In the genomic region with DNA sequence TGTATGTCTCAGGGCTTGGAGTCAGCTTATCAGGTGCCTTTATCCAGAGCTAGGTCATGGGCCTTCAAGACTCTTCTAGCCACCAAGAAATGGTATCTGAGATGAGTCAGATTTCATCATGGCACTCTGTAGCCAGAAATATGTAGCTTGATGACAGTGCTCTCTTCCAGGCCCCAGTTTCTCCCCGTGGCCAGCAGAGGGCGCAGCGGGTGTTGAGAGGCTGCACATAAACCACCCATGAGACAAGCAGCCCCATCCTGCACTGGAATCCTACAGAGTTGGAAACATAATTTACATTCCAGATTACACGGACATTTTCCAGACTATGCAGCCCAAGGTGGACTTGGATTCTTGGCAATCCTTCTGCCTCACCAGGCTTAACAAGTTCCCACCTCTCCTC, we compare ENCODE assay signal across 9 mouse cellular contexts. TPM values are rescaled to one million over a fixed set of nuclear protein-coding genes. Genes with fewer than 3 reads are reported as not detected.
DNase-seq lines count a peak whose midpoint lies in the region; ATAC-seq and TF ChIP-seq lines count a peak whose summit lies in the region.
"Had no signal": no experiment of that assay in that cellular context is flagged by ENCODE, and none has a peak within 500 bp of the region (broad histone marks: within the 10 kb centered on the region; RNA-seq: fewer than 3 reads in every experiment).

No protein-coding gene starts in this region.

- no peaks in the 10 kb centered on the region for H3K9me3 ChIP-seq in midbrain, embryonic 10.5 days (replicated peaks)
- no peaks in the 10 kb centered on the region for H3K9me3 ChIP-seq in midbrain, embryonic 13.5 days
- H3K9me3 ChIP-seq in limb, embryonic 14.5 days (ENCODE audit: control insufficient read depth, low read length) = no peaks in the 10 kb centered on the region
- H3K9me3 ChIP-seq: heart, embryonic 13.5 days had no signal

- no peak for TF ChIP-seq POLR2A in limb, embryonic 14.5 days (IDR thresholded peaks at IDR 0.05; ENCODE audit: borderline replicate concordance, extremely low read depth, insufficient read depth, insufficient read length)

- no peak overlapping the region for H3K4me2 ChIP-seq in midbrain, embryonic 13.5 days (replicated peaks)
- H3K4me2 ChIP-seq in limb, embryonic 14.5 days (replicated peaks; ENCODE audit: low read depth, low read length, severe bottlenecking) = no peak overlapping the region
- H3K4me2 ChIP-seq: heart, embryonic 13.5 days had no signal

- no peak for ATAC-seq in midbrain, embryonic 13.5 days
- ATAC-seq in limb, embryonic 14.5 days (ENCODE audit: low FRiP score, low read depth) = peak; percentile 34

- no peaks in the 10 kb centered on the region for H3K27me3 ChIP-seq in midbrain, embryonic 10.5 days (ENCODE audit: low read depth, poor library complexity, severe bottlenecking)
- no peaks in the 10 kb centered on the region for H3K27me3 ChIP-seq in midbrain, embryonic 13.5 days
- H3K27me3 ChIP-seq in limb, embryonic 14.5 days (ENCODE audit: control insufficient read depth, insufficient read depth, low read length) = no peaks in the 10 kb centered on the region
- H3K27me3 ChIP-seq: heart, embryonic 13.5 days had no signal

- no peak overlapping the region for H3K4me3 ChIP-seq in midbrain, embryonic 10.5 days
- H3K4me3 ChIP-seq in midbrain, embryonic 13.5 days (replicated peaks) = no peak overlapping the region
- no peak overlapping the region for H3K4me3 ChIP-seq in limb, embryonic 14.5 days (replicated peaks; ENCODE audit: low read length)
- H3K4me3 ChIP-seq: heart, embryonic 13.5 days had no signal

- 32% methylated on average over 4 of the region's 4 CpGs for WGBS in midbrain, embryonic 10.5 days
- 23% methylated on average over 4 of the region's 4 CpGs for WGBS in midbrain, embryonic 13.5 days
- WGBS in limb, embryonic 14.5 days = 28% methylated on average over 4 of the region's 4 CpGs

- H3K36me3 ChIP-seq in midbrain, embryonic 10.5 days = peaks cover 97% of the 10 kb centered on the region
- peaks cover 89% of the 10 kb centered on the region for H3K36me3 ChIP-seq in midbrain, embryonic 13.5 days
- peaks cover 90% of the 10 kb centered on the region for H3K36me3 ChIP-seq in limb, embryonic 14.5 days (ENCODE audit: control insufficient read depth, insufficient read depth, low read length)

- DNase-seq in midbrain, embryonic 10.5 days (ENCODE audit: low spot score) = peak; percentile 71
- DNase-seq in c-Kit-positive CD71-positive TER-119-negative erythroid progenitor cells, embryonic 14.5 days (ENCODE audit: low read depth) = peak; percentile 64
- DNase-seq in frontal cortex, postnatal 10 days (ENCODE audit: low spot score in 2 of 2) = peak; percentile 55 to 69
- peak; percentile 58 to 65 for DNase-seq in kidney, adult 8-10 months
- DNase-seq in limb, embryonic 14.5 days (ENCODE audit: low spot score) = peak; percentile 28
- peak; percentile 72 for DNase-seq in ovary, postnatal 36 days (ENCODE audit: low spot score)
- DNase-seq in thymus, postnatal 10 days (ENCODE audit: low spot score in 2 of 2) = peak; percentile 43 to 85

- no peak overlapping the region for H3K9ac ChIP-seq in midbrain, embryonic 13.5 days (replicated peaks)
- H3K9ac ChIP-seq in limb, embryonic 14.5 days (ENCODE audit: low read depth, low read length, severe bottlenecking) = no peak overlapping the region

- H3K4me1 ChIP-seq in midbrain, embryonic 10.5 days = no peaks in the 10 kb centered on the region
- H3K4me1 ChIP-seq in midbrain, embryonic 13.5 days (replicated peaks) = no peaks in the 10 kb centered on the region
- H3K4me1 ChIP-seq in limb, embryonic 14.5 days (ENCODE audit: control insufficient read depth, insufficient read depth, low read length) = no peaks in the 10 kb centered on the region

- no peak overlapping the region for H3K27ac ChIP-seq in midbrain, embryonic 10.5 days (replicated peaks)
- H3K27ac ChIP-seq in midbrain, embryonic 13.5 days = no peak overlapping the region
- H3K27ac ChIP-seq in limb, embryonic 14.5 days (replicated peaks; ENCODE audit: low read depth, low read length) = no peak overlapping the region
- H3K27ac ChIP-seq: heart, embryonic 13.5 days had no signal

RNA-seq across cellular contexts. Expression of a gene that starts 17.6 kb away (rescaled TPM):
- 1.2 and 1.5 TPM in 2 replicates for polyA plus RNA-seq in midbrain, embryonic 10.5 days (2016; fragmentation: Nextera tagmentation; extraction: Ambion mirVana)
- 4.1 and 4.2 TPM in 2 replicates for polyA plus RNA-seq in midbrain, embryonic 13.5 days (2015; fragmentation: Nextera tagmentation; extraction: Ambion mirVana)
- polyA plus RNA-seq in limb, embryonic 14.5 days (2012; rRNA removed) = 0.05 TPM in 1 of 2 replicates, not detected in the other
- polyA plus RNA-seq in limb, embryonic 14.5 days (2014; fragmentation: Nextera tagmentation; extraction: Ambion mirVana) = 0.17 and 0.53 TPM in 2 replicates

RNA-seq across cellular contexts. Expression of a gene that starts 29.5 kb away (rescaled TPM):
- polyA plus RNA-seq in midbrain, embryonic 10.5 days (2016; fragmentation: Nextera tagmentation; extraction: Ambion mirVana) = 115 and 120 TPM in 2 replicates
- polyA plus RNA-seq in midbrain, embryonic 13.5 days (2015; fragmentation: Nextera tagmentation; extraction: Ambion mirVana) = 110 and 113 TPM in 2 replicates
- polyA plus RNA-seq in limb, embryonic 14.5 days (2012; rRNA removed) = 59.8 and 61.2 TPM in 2 replicates
- 101 and 115 TPM in 2 replicates for polyA plus RNA-seq in limb, embryonic 14.5 days (2014; fragmentation: Nextera tagmentation; extraction: Ambion mirVana)

RNA-seq across cellular contexts. Expression of a gene that starts 32.4 kb away (rescaled TPM):
- not detected in 2 replicates for polyA plus RNA-seq in midbrain, embryonic 10.5 days (2016; fragmentation: Nextera tagmentation; extraction: Ambion mirVana)
- 0.66 and 0.71 TPM in 2 replicates for polyA plus RNA-seq in midbrain, embryonic 13.5 days (2015; fragmentation: Nextera tagmentation; extraction: Ambion mirVana)
- 0.15 and 0.59 TPM in 2 replicates for polyA plus RNA-seq in limb, embryonic 14.5 days (2012; rRNA removed)
- polyA plus RNA-seq in limb, embryonic 14.5 days (2014; fragmentation: Nextera tagmentation; extraction: Ambion mirVana) = not detected in 2 replicates

RNA-seq across cellular contexts. Expression of a gene that starts 43.8 kb away (rescaled TPM):
- polyA plus RNA-seq in midbrain, embryonic 10.5 days (2016; fragmentation: Nextera tagmentation; extraction: Ambion mirVana) = not detected in 2 replicates
- polyA plus RNA-seq in midbrain, embryonic 13.5 days (2015; fragmentation: Nextera tagmentation; extraction: Ambion mirVana) = not detected in 2 replicates
- polyA plus RNA-seq in limb, embryonic 14.5 days (2012; rRNA removed) = 0.18 TPM in 1 of 2 replicates, not detected in the other
- not detected in 2 replicates for polyA plus RNA-seq in limb, embryonic 14.5 days (2014; fragmentation: Nextera tagmentation; extraction: Ambion mirVana)
- polyA plus RNA-seq: heart, embryonic 13.5 days had no signal
